Mouse (Mus musculus): ENCODE results near the gene Ttc39a.

Gene Ttc39a

GRCm38 (mm10) chr4:109421608-109422007 lies 15.2 kb downstream of the Ttc39a start:
- no peak for DNase-seq

GRCm38 (mm10) chr4:109422436-109422835 lies 16.0 kb downstream of the Ttc39a start:
- DNase-seq: no peak

GRCm38 (mm10) chr4:109423438-109423837 lies 17.0 kb downstream of the Ttc39a start:
- no peak for DNase-seq

- DNase-seq: no peak
Measured at GRCm38 (mm10) chr4:109427058-109427457, 20.6 kb downstream of the Ttc39a start.

GRCm38 (mm10) chr4:109430250-109430649 lies 23.8 kb downstream of the Ttc39a start:
- DNase-seq: no peak

GRCm38 (mm10) chr4:109430854-109431253 lies 24.4 kb downstream of the Ttc39a start:
- peak; percentile 62 for DNase-seq

GRCm38 (mm10) chr4:109432668-109433375 lies 26.4 kb downstream of the Ttc39a start:
- DNase-seq: no peak

GRCm38 (mm10) chr4:109433641-109434040 lies 27.2 kb downstream of the Ttc39a start:
- DNase-seq: no peak

- no peak for DNase-seq
Measured at GRCm38 (mm10) chr4:109434256-109434655, 27.8 kb downstream of the Ttc39a start.

GRCm38 (mm10) chr4:109437913-109438878 lies 31.8 kb downstream of the Ttc39a start:
- peak; percentile 66 for DNase-seq

GRCm38 (mm10) chr4:109439101-109439500 lies 32.7 kb downstream of the Ttc39a start:
- no peak for DNase-seq

- DNase-seq: no peak
Measured at GRCm38 (mm10) chr4:109439825-109440248, 33.4 kb downstream of the Ttc39a start.

- no peak for DNase-seq
Measured at GRCm38 (mm10) chr4:109440381-109440780, 34.0 kb downstream of the Ttc39a start.

- no peak for DNase-seq
Measured at GRCm38 (mm10) chr4:109441000-109441399, 34.6 kb downstream of the Ttc39a start.

GRCm38 (mm10) chr4:109442126-109442525 lies 35.7 kb downstream of the Ttc39a start:
- DNase-seq: peak; percentile 32

GRCm38 (mm10) chr4:109442649-109443048 lies 36.2 kb downstream of the Ttc39a start:
- DNase-seq: peak; percentile 80

GRCm38 (mm10) chr4:109444471-109444870 lies 38.0 kb downstream of the Ttc39a start:
- no peak for DNase-seq

GRCm38 (mm10) chr4:109444951-109445350 lies 38.5 kb downstream of the Ttc39a start:
- DNase-seq: no peak

GRCm38 (mm10) chr4:109445397-109445796 lies 39.0 kb downstream of the Ttc39a start:
- DNase-seq: no peak

GRCm38 (mm10) chr4:109445956-109446355 lies 39.5 kb downstream of the Ttc39a start:
- DNase-seq: no peak

GRCm38 (mm10) chr4:109448531-109448930 lies 42.1 kb downstream of the Ttc39a start:
- no peak for DNase-seq

GRCm38 (mm10) chr4:109456821-109457220 lies 50.4 kb downstream of the Ttc39a start:
- no peak for DNase-seq

- DNase-seq: no peak
Measured at GRCm38 (mm10) chr4:109460421-109461179, 54.2 kb downstream of the Ttc39a start.
